Mouse (Mus musculus) forebrain, embryonic 10.5 days (tissue): ENCODE measurements around the gene Fbxo22. TPM values are rescaled to one million over a fixed set of nuclear protein-coding genes. Genes with fewer than 3 reads are reported as not detected.
"Not testable (repeated sequence)": the region's sequence is repeated elsewhere in the genome, so short reads cannot be mapped to it uniquely, and the experiment has no call there.

Experiments used
- DNase-seq: peaks from one replicate; pipeline ENCODE4 v3.0.0-alpha.2; 2017; ENCODE audit warnings: low spot score; ENCODE audit errors: extremely low spot score
- H3K27ac ChIP-seq: fragments of 300-500 bp; sonication (generic); 2 replicates; pipeline ENCODE4 v1.5.1; 2016; ENCODE audit warnings: mild to moderate bottlenecking
- H3K27me3 ChIP-seq: fragments of 300-500 bp; sonication (generic); 2 replicates; pipeline ENCODE4 v1.6.1; 2016; ENCODE audit warnings: mild to moderate bottlenecking; ENCODE audit not compliant: poor library complexity, severe bottlenecking
- H3K36me3 ChIP-seq: fragments of 300-500 bp; sonication (generic); replicated peaks from 2 replicates; pipeline ENCODE4 v1.6.1; 2016; ENCODE audit warnings: mild to moderate bottlenecking, moderate library complexity
- H3K4me1 ChIP-seq: fragments of 300-500 bp; sonication (generic); 2 replicates; pipeline ENCODE4 v1.6.1; 2016
- H3K4me3 ChIP-seq: fragments of 300-500 bp; sonication (generic); 2 replicates; pipeline ENCODE4 v1.5.1; 2016; ENCODE audit warnings: mild to moderate bottlenecking, moderate library complexity
- H3K9me3 ChIP-seq: fragments of 300-500 bp; sonication (generic); 2 replicates; pipeline ENCODE4 v1.6.1; 2016; ENCODE audit warnings: mild to moderate bottlenecking, moderate library complexity
- WGBS: fragments of 180-500 bp; shearing (Covaris S2); methylation state at CpG from one replicate; pipeline ENCODE4 v1.1.7; 2016; 5-methylcytosine and 5-hydroxymethylcytosine counted together
- polyA plus RNA-seq: library from polyadenylated mRNA; unstranded; fragments of >200 nt; fragmentation: Nextera tagmentation; extraction: Ambion mirVana; gene quantifications from 2 replicates; pipeline ENCODE4 v1.2.1, GENCODE M21; 2016

Fbxo22 gene
- polyA plus RNA-seq, 1 experiment from 2014 or later: 83.0 TPM

GRCm38 (mm10) chr9:55243280-55243679 is 34.6 kb downstream of the Fbxo22 start:
- 80% methylated on average over 3 of the region's 3 CpGs for WGBS

GRCm38 (mm10) chr9:55244079-55244478 is 35.4 kb downstream of the Fbxo22 start:
- H3K4me1 ChIP-seq: peaks cover 6% of the 10 kb centered on the region; the same call in 1 of the 2 replicates
- H3K27me3 ChIP-seq: peaks cover 7% of the 10 kb centered on the region; the same call in 1 of the 2 replicates
- H3K9me3 ChIP-seq: no peaks in the 10 kb centered on the region
- no peak for DNase-seq
- no peak overlapping the region for H3K4me3 ChIP-seq
- 79% methylated on average over 3 of the region's 3 CpGs for WGBS
- H3K27ac ChIP-seq: no peak overlapping the region
- no peaks in the 10 kb centered on the region for H3K36me3 ChIP-seq

More at GRCm38 (mm10) chr9:55243280-55243679, 34.6 kb downstream of the Fbxo22 start:
- Histone ChIP-seq H3K4me1 (peaks cover 6% of the 10 kb centered on the region; the same call in 1 of the 2 replicates), H3K27me3 (peaks cover 7% of the 10 kb centered on the region; the same call in 1 of the 2 replicates), H3K36me3 (no peaks in the 10 kb centered on the region), H3K4me3 (no peak overlapping the region), H3K9me3 (no peaks in the 10 kb centered on the region), H3K27ac (no peak overlapping the region)
- DNase-seq: no peak

DNA sequence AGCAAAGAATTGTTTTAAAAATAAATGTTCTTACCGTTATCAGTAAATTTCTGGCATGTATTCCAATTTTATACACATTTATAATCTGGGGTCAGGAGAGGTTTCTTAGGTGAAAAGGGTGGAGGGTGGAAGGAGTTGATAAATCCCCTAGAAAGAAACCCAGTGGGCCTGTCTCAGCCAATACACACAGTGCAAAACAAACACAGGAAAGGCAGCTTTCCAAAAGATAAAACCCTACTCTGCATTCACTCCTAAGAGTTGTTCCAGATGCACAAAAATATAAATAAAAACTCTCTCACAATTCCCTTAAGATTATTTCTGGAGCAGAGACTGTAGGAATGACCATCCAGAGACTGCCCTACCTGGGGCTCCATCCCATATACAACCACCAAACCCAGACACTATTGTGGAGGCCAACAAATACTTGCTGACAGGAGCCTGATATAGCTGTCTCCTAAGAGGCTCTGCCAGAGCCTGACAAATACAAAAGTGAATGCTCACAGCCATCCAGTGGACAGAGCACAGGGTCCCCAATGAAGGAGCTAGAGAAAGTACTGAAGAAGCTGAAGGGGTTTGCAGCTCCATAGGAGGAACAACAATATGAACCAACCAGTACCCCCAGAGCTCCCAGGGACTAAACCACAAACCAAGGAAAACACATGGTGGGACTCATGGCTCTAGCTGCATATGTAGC is 36.5 kb downstream of the Fbxo22 start:
- not testable (repeated sequence) for H3K27ac ChIP-seq, H3K9me3 ChIP-seq, H3K36me3 ChIP-seq, H3K27me3 ChIP-seq, DNase-seq, H3K4me3 ChIP-seq, H3K4me1 ChIP-seq
- 97% methylated on average over 1 of the region's 1 CpGs for WGBS

- no peaks in the 10 kb centered on the region for H3K36me3 ChIP-seq
- no peak for DNase-seq
- no peaks in the 10 kb centered on the region for H3K9me3 ChIP-seq
- peaks cover 6% of the 10 kb centered on the region; the same call in 1 of the 2 replicates for H3K27me3 ChIP-seq
- peaks cover 6% of the 10 kb centered on the region; the same call in 1 of the 2 replicates for H3K4me1 ChIP-seq
- H3K27ac ChIP-seq: no peak overlapping the region
- WGBS: 83% methylated on average over 8 of the region's 8 CpGs
- no peak overlapping the region for H3K4me3 ChIP-seq
Observed at GRCm38 (mm10) chr9:55246440-55246839, 37.7 kb downstream of the Fbxo22 start.

DNA sequence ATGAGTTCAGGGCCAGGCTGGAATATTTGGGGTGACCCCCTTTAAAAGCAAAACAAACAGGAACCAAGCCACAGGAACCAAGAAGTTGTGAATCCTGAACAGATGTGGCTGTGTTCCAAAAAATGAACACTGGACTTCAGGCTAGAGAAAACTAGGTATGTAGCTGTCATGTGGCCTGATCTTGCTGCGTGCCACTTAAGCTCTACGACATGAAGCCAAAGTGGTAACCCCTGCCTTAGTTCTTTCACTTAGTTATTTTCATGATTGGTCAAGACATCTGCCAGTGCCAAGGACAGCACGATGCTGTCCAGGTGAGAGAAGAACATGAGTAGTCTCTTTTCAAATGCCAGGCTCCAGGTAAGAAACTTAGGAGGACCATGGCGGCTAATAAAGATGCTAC is 38.2 kb downstream of the Fbxo22 start:
- H3K27ac ChIP-seq: no peak overlapping the region
- no peaks in the 10 kb centered on the region for H3K9me3 ChIP-seq
- H3K4me3 ChIP-seq: no peak overlapping the region
- H3K27me3 ChIP-seq: peaks cover 1% of the 10 kb centered on the region; the same call in 1 of the 2 replicates
- no peaks in the 10 kb centered on the region for H3K36me3 ChIP-seq
- DNase-seq: no peak
- WGBS: 96% methylated on average over 4 of the region's 4 CpGs
- peaks cover 4% of the 10 kb centered on the region; the same call in 1 of the 2 replicates for H3K4me1 ChIP-seq

GRCm38 (mm10) chr9:55248465-55248864 is 39.7 kb downstream of the Fbxo22 start:
- H3K36me3 ChIP-seq: no peaks in the 10 kb centered on the region
- H3K4me1 ChIP-seq: no peaks in the 10 kb centered on the region
- WGBS: 83% methylated on average over 4 of the region's 4 CpGs
- H3K27me3 ChIP-seq: no peaks in the 10 kb centered on the region
- H3K4me3 ChIP-seq: no peak overlapping the region
- DNase-seq: no peak
- no peaks in the 10 kb centered on the region for H3K9me3 ChIP-seq
- H3K27ac ChIP-seq: no peak overlapping the region

GRCm38 (mm10) chr9:55250595-55251247 is 42.0 kb downstream of the Fbxo22 start:
- no peak for DNase-seq
- 90% methylated on average over 6 of the region's 6 CpGs for WGBS
- no peaks in the 10 kb centered on the region for H3K4me1 ChIP-seq

GRCm38 (mm10) chr9:55252097-55252496 is 43.4 kb downstream of the Fbxo22 start:
- not testable (repeated sequence) for H3K27ac ChIP-seq, H3K4me3 ChIP-seq, H3K27me3 ChIP-seq, H3K4me1 ChIP-seq, H3K36me3 ChIP-seq, DNase-seq, H3K9me3 ChIP-seq
- WGBS: 51% methylated on average over 2 of the region's 2 CpGs

More at GRCm38 (mm10) chr9:55250595-55251247, 42.0 kb downstream of the Fbxo22 start:
- Histone ChIP-seq H3K27ac (no peak overlapping the region), H3K4me3 (no peak overlapping the region), H3K36me3 (no peaks in the 10 kb centered on the region), H3K27me3 (no peaks in the 10 kb centered on the region), H3K9me3 (no peaks in the 10 kb centered on the region)

DNA sequence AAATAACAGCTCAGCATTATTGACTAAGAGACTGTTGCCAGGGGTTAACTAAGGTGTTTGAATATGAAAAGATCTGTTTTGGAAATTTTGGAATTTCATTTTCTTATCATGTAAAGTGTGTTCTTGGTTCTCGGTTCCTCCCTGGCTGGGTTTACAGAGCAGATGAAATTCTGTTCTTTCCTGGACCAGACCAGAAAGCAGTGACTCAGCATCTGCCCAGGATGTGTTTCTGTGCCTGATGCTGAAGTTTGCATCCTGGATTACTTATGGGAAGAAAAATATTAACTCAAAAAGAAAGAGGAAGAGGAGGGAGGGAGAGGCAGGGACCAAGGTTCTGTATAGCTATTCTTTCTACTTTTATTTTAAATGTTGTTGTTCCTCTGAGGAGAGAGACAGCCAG is 45.1 kb downstream of the Fbxo22 start:
- Histone ChIP-seq H3K27me3 (no peaks in the 10 kb centered on the region), H3K36me3 (no peaks in the 10 kb centered on the region), H3K4me1 (no peaks in the 10 kb centered on the region), H3K9me3 (no peaks in the 10 kb centered on the region), H3K27ac (no peak overlapping the region), H3K4me3 (no peak overlapping the region)
- 86% methylated on average over 1 of the region's 1 CpGs for WGBS
- no peak for DNase-seq

GRCm38 (mm10) chr9:55255056-55255455 is 46.3 kb downstream of the Fbxo22 start:
- Histone ChIP-seq H3K27ac (no peak overlapping the region), H3K4me1 (no peaks in the 10 kb centered on the region), H3K9me3 (no peaks in the 10 kb centered on the region), H3K36me3 (no peaks in the 10 kb centered on the region), H3K27me3 (no peaks in the 10 kb centered on the region), H3K4me3 (no peak overlapping the region)
- 95% methylated on average over 5 of the region's 5 CpGs for WGBS
- no peak for DNase-seq

GRCm38 (mm10) chr9:55255604-55256003 is 46.9 kb downstream of the Fbxo22 start:
- Histone ChIP-seq H3K36me3 (no peaks in the 10 kb centered on the region), H3K27me3 (no peaks in the 10 kb centered on the region), H3K27ac (no peak overlapping the region), H3K4me1 (no peaks in the 10 kb centered on the region), H3K9me3 (no peaks in the 10 kb centered on the region), H3K4me3 (no peak overlapping the region)
- no peak for DNase-seq
- WGBS: 80% methylated on average over 4 of the region's 4 CpGs

DNA sequence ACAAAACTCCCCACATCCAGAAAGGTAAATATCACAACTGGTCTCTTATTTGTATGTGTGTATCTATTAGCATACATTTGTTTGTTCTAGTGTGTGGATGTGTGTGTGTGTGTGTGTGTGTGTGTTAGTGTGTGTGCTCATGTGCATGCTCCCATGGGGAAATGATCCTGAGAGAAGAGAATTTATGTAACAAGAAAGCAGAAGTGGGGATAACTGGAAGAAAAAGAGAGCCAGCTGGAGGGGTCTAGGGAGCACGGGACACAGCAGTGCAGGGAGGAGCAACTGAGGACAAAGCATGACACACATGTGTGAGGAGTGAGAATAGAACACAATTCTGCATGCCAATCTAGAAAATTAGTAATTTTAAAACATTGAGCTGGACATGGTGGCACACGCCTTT is 48.4 kb downstream of the Fbxo22 start:
- Histone ChIP-seq H3K9me3 (no peaks in the 10 kb centered on the region), H3K4me3 (no peak overlapping the region), H3K27ac (no peak overlapping the region), H3K36me3 (no peaks in the 10 kb centered on the region), H3K4me1 (no peaks in the 10 kb centered on the region), H3K27me3 (no peaks in the 10 kb centered on the region)
- WGBS: 92% methylated on average over 2 of the region's 2 CpGs
- DNase-seq: no peak

DNA sequence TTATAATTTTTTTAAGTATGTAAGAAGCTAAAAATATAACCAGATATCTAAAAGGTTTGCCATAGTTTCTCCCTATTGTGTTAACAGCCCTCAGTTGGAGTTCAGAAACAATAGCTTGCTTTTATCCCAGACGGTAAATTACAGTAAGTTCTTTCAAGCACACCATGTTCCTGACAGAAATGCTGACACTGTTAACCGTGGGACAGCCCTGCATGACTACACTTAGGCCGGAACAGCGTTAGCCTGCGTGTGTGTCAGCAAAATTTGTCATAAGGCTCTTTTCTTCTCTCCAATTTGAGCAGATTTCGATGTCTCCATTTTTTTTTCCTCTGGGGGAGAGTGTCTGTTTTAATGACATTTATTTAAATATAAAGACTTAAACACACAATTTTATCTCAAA is 51.0 kb downstream of the Fbxo22 start:
- no peaks in the 10 kb centered on the region for H3K9me3 ChIP-seq

More for the DNA sequence above, 51.0 kb downstream of the Fbxo22 start:
- no peak overlapping the region for H3K4me3 ChIP-seq
- 90% methylated on average over 6 of the region's 6 CpGs for WGBS
- no peaks in the 10 kb centered on the region for H3K36me3 ChIP-seq
- no peaks in the 10 kb centered on the region for H3K27me3 ChIP-seq
- no peak for DNase-seq
- no peaks in the 10 kb centered on the region for H3K4me1 ChIP-seq
- no peak overlapping the region for H3K27ac ChIP-seq
